ENCODE assay signal across 23 mouse cellular contexts in the genomic region with DNA sequence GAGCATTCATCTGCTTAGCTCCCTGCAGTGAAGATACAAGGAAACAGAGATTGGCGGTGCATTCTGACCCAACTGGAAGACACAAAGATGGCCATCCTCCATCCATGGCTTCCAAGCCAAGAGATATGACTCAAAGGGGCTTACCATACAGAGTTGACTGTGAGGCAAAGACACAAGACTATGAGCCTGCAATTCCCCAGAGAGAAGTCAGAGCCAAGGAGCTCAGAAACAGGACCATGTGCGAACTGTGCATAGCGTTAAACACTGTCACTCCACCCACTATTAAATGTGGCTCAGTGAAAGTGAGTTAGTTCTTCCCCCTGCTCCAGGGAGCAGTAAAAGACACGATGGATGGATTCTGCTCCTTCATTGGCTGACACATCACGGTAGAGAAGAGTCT.
DNase-seq lines count a peak whose midpoint lies in the region; ATAC-seq and TF ChIP-seq lines count a peak whose summit lies in the region.
"Had no signal": no experiment of that assay in that cellular context is flagged by ENCODE, and none has a peak within 500 bp of the region (broad histone marks: within the 10 kb centered on the region; RNA-seq: fewer than 3 reads in every experiment).

No protein-coding gene starts in this region.

- H3K4me2 ChIP-seq in stomach, embryonic 15.5 days = no peak overlapping the region
- no peak overlapping the region for H3K4me2 ChIP-seq in stomach, postnatal 0 days (replicated peaks; ENCODE audit: low read depth)
- no peak overlapping the region for H3K4me2 ChIP-seq in hindbrain, postnatal 0 days (ENCODE audit: low read depth, low read length)
- H3K4me2 ChIP-seq: limb, embryonic 15.5 days; lung, embryonic 14.5 days; neural tube, embryonic 12.5 days had no signal

- H3K9me3 ChIP-seq in stomach, embryonic 15.5 days = no peaks in the 10 kb centered on the region
- no peaks in the 10 kb centered on the region for H3K9me3 ChIP-seq in stomach, postnatal 0 days (ENCODE audit: control insufficient read depth, low read length)
- no peaks in the 10 kb centered on the region for H3K9me3 ChIP-seq in hindbrain, postnatal 0 days (ENCODE audit: low read length)
- H3K9me3 ChIP-seq: limb, embryonic 15.5 days; neural tube, embryonic 12.5 days had no signal

- TF ChIP-seq EP300 in stomach, postnatal 0 days (optimal IDR thresholded peaks at IDR 0.05) = no peak

- H3K27ac ChIP-seq in stomach, embryonic 15.5 days = 0 out of 2 replicates have a peak overlapping the region, but pooled peaks have one; percentile 26
- no peak overlapping the region for H3K27ac ChIP-seq in stomach, postnatal 0 days (replicated peaks)
- H3K27ac ChIP-seq in hindbrain, postnatal 0 days = no peak overlapping the region
- H3K27ac ChIP-seq: layer of hippocampus, adult 2 months; liver, embryonic 14.5 days; neural tube, embryonic 12.5 days had no signal

- TF ChIP-seq CTCF in stomach, postnatal 0 days (IDR thresholded peaks at IDR 0.05; ENCODE audit: low read depth) = no peak
- TF ChIP-seq CTCF in hindbrain, postnatal 0 days (IDR thresholded peaks at IDR 0.05; ENCODE audit: low read depth) = no peak

- intact Hi-C loops in heart, postnatal 10 days (cut with DNase I) = no loop called here

- H3K4me3 ChIP-seq in stomach, embryonic 15.5 days (replicated peaks) = no peak overlapping the region
- no peak overlapping the region for H3K4me3 ChIP-seq in stomach, postnatal 0 days (ENCODE audit: low read depth, low read length)
- H3K4me3 ChIP-seq in hindbrain, postnatal 0 days (ENCODE audit: low read length) = no peak overlapping the region
- H3K4me3 ChIP-seq: layer of hippocampus, adult 2 months; limb, embryonic 15.5 days; megakaryocyte, embryonic 14.5 days; neural tube, embryonic 12.5 days had no signal

- 83% methylated on average over 5 of the region's 5 CpGs for WGBS in stomach, embryonic 15.5 days
- WGBS in stomach, postnatal 0 days = 78% methylated on average over 5 of the region's 5 CpGs
- WGBS in hindbrain, postnatal 0 days = 89% methylated on average over 5 of the region's 5 CpGs

- H3K27me3 ChIP-seq in stomach, embryonic 15.5 days (replicated peaks) = no peaks in the 10 kb centered on the region
- no peaks in the 10 kb centered on the region for H3K27me3 ChIP-seq in stomach, postnatal 0 days (ENCODE audit: control insufficient read depth, insufficient read depth, low read length)
- H3K27me3 ChIP-seq in hindbrain, postnatal 0 days (ENCODE audit: insufficient read depth, low read length) = no peaks in the 10 kb centered on the region
- H3K27me3 ChIP-seq: limb, embryonic 15.5 days; megakaryocyte, embryonic 14.5 days; neural tube, embryonic 12.5 days had no signal

- 0 out of 2 replicates have a peak, but pooled peaks cover 3% of the 10 kb centered on the region for H3K4me1 ChIP-seq in stomach, embryonic 15.5 days
- no peaks in the 10 kb centered on the region for H3K4me1 ChIP-seq in stomach, postnatal 0 days (replicated peaks; ENCODE audit: control insufficient read depth, insufficient read depth)
- 0 out of 2 replicates have a peak, but pooled peaks cover 3% of the 10 kb centered on the region for H3K4me1 ChIP-seq in hindbrain, postnatal 0 days (ENCODE audit: insufficient read depth, low read length)
- H3K4me1 ChIP-seq: megakaryocyte, embryonic 14.5 days; neural tube, embryonic 12.5 days had no signal

- peak; percentile 44; the same call in 1 of the 2 replicates for ATAC-seq in frontal cortex, adult (ENCODE audit: low TSS enrichment)
- no peak for ATAC-seq in stomach, embryonic 15.5 days (ENCODE audit: insufficient read depth, low FRiP score, low read depth)
- no peak for ATAC-seq in stomach, postnatal 0 days (ENCODE audit: low FRiP score, low TSS enrichment)
- no peak for ATAC-seq in megakaryocyte-erythroid progenitor cell, adult 5-6 weeks (replicated peaks; ENCODE audit: low FRiP score, low TSS enrichment, poor library complexity, severe bottlenecking)
- ATAC-seq in hindbrain, postnatal 0 days = no peak
- ATAC-seq: forebrain, embryonic 16.5 days; intestine, postnatal 0 days had no signal

- no peak for DNase-seq in frontal cortex, postnatal 14 days (ENCODE audit: low spot score in 2 of 2)
- no peak for DNase-seq in stomach, postnatal 0 days (ENCODE audit: low spot score)
- DNase-seq in heart, postnatal 10 days = peak; percentile 30 to 50
- no peak for DNase-seq in thymus, postnatal 10 days (ENCODE audit: low spot score in 2 of 2)
- no peak for DNase-seq in hindbrain, postnatal 0 days (ENCODE audit: low spot score)
- DNase-seq: adrenal gland, postnatal 25 days; cerebellum, adult 9-10 months; kidney, postnatal 25 days; layer of hippocampus, postnatal 36 days; midbrain, embryonic 14.5 days; right cerebral cortex, postnatal 14 days; thymus, postnatal 36 days had no signal

- no peak overlapping the region for H3K9ac ChIP-seq in stomach, embryonic 15.5 days
- no peak overlapping the region for H3K9ac ChIP-seq in stomach, postnatal 0 days (ENCODE audit: low read length)
- no peak overlapping the region for H3K9ac ChIP-seq in hindbrain, postnatal 0 days (replicated peaks; ENCODE audit: low read length)
- H3K9ac ChIP-seq: limb, embryonic 15.5 days; liver, embryonic 14.5 days; lung, embryonic 14.5 days; neural tube, embryonic 12.5 days had no signal

- no peaks in the 10 kb centered on the region for H3K36me3 ChIP-seq in stomach, embryonic 15.5 days
- H3K36me3 ChIP-seq in stomach, postnatal 0 days (ENCODE audit: control insufficient read depth, insufficient read depth, low read length) = no peaks in the 10 kb centered on the region
- H3K36me3 ChIP-seq in hindbrain, postnatal 0 days (ENCODE audit: insufficient read depth, low read length) = no peaks in the 10 kb centered on the region
- H3K36me3 ChIP-seq: limb, embryonic 15.5 days; neural tube, embryonic 12.5 days had no signal

Comparison
In these comparisons a context has a peak if more than half of its experiments do, and no peak if none do; other contexts are left out.
1. DNase-seq: peak in heart, postnatal 10 days (2 of 2); none in frontal cortex, postnatal 14 days (0 of 2), stomach, postnatal 0 days (single experiment), thymus, postnatal 10 days (0 of 2) and hindbrain, postnatal 0 days (single experiment).